Mouse (Mus musculus): ENCODE results near the gene Tmprss12.
A peak's percentile ranks its signal among the peaks of the same experiment; 100 is the strongest.
"Not testable (repeated sequence)": the region's sequence is repeated elsewhere in the genome, so short reads cannot be mapped to it uniquely, and the experiment has no call there.

Tmprss12 gene

GRCm38 (mm10) chr15:100273791-100274308 lies 6.8 kb upstream of the Tmprss12 start:
- DNase-seq (ENCODE audit: low spot score in 2 of 2) = not testable (repeated sequence)

- no peak for DNase-seq (ENCODE audit: low spot score in 2 of 2)
Measured at GRCm38 (mm10) chr15:100274790-100275559, 5.7 kb upstream of the Tmprss12 start.

- DNase-seq (ENCODE audit: low spot score in 2 of 2) = no peak
Measured at GRCm38 (mm10) chr15:100276403-100276802, 4.2 kb upstream of the Tmprss12 start.

GRCm38 (mm10) chr15:100277586-100277985 lies 3.1 kb upstream of the Tmprss12 start:
- no peak for DNase-seq (ENCODE audit: low spot score in 2 of 2)

GRCm38 (mm10) chr15:100288980-100289379 lies 8.3 kb downstream of the Tmprss12 start:
- DNase-seq (ENCODE audit: low spot score in 2 of 2) = no peak

DNA sequence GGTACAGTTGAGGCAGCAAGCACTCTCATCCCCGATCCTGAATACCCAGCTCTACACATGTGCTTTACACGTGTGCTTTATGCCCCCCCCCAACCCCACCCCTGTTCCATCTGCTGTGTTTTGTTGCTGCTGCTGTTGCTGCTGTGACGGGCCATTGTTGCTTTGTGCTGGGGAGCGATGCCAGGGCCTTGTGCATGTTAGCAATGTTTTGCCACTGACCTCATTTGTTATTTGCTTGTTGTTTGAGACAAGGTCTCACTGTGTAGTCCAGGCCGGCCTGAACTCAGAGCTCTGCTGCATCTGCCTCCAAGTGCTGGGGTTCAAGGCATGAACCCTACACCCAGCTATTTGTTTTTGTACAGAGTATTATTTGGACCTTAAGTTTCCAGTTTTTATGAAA lies 10.2 kb downstream of the Tmprss12 start:
- DNase-seq (ENCODE audit: low spot score in 2 of 2) = no peak

GRCm38 (mm10) chr15:100292326-100292725 lies 11.7 kb downstream of the Tmprss12 start:
- no peak for DNase-seq (ENCODE audit: low spot score in 2 of 2)

DNA sequence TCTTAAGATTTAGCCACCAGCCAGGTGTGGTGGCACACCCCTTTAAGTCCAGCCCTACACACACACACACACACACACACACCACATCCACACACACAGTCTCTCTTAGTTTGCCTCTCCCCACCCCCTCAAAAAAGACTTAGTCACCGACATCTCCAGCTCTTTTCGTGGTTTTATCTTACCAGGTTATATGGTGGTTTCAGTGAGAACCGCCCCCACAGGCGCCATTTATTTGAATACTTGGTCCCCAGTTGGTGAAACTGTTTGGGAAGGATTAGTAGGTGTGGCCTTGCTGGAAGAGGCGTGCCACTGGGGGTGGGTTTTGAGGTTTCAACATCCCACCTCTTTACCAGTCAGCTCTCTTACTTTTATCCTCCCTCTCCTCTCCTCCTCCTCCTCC lies 17.2 kb downstream of the Tmprss12 start:
- DNase-seq (ENCODE audit: low spot score in 2 of 2) = no peak

- peak; percentile 11 to 12 for DNase-seq (ENCODE audit: low spot score in 2 of 2)
Measured at GRCm38 (mm10) chr15:100300499-100300898, 19.9 kb downstream of the Tmprss12 start.

DNA sequence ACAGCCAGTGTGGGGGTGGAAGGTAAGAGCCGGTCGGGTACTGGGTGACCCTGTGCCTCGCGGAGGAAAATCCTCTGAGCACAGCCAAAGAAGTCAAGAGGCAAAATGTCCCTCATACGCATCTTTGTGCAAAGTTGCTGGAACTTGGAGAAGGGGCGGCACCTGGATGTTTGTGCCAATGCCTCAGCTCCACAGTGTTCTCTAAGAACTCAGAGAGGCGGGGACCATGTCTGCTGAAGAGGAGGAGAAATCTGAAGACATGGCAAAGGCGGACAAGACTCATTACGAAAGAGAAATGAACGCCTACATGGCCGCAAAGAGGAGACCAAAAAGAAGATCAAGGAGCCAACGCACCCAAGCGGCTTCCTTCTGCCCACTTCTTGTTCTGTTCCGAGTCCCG lies 20.9 kb downstream of the Tmprss12 start:
- no peak for DNase-seq (ENCODE audit: low spot score in 2 of 2)

DNA sequence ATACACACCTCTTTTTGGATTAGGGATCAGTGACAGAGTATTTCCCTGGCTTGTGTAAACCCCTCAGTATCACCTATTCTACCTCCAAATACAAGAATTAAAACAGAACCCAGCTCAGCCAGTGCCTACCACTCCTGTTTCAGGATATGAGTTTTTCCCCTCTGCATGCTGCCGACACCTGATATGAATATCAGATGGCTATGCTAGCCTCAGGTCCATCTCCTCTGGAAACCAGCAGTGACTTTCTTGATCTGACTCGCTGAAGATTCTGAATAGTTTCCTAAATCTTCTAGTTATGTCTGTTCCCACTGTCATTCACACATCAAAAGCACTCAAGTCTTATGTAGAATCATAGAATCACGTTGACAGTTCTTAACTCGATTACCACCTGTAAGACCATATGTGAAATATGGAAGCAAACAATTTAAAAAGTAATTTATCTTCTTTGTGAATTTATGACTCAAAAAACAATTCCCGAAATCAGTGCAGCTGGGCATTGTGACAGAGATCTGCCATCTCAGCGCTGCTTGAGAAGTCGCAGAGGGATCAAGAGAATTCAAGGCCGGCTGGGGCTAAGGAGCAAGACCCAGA lies 22.9 kb downstream of the Tmprss12 start:
- no peak for DNase-seq (ENCODE audit: low spot score in 2 of 2)

DNA sequence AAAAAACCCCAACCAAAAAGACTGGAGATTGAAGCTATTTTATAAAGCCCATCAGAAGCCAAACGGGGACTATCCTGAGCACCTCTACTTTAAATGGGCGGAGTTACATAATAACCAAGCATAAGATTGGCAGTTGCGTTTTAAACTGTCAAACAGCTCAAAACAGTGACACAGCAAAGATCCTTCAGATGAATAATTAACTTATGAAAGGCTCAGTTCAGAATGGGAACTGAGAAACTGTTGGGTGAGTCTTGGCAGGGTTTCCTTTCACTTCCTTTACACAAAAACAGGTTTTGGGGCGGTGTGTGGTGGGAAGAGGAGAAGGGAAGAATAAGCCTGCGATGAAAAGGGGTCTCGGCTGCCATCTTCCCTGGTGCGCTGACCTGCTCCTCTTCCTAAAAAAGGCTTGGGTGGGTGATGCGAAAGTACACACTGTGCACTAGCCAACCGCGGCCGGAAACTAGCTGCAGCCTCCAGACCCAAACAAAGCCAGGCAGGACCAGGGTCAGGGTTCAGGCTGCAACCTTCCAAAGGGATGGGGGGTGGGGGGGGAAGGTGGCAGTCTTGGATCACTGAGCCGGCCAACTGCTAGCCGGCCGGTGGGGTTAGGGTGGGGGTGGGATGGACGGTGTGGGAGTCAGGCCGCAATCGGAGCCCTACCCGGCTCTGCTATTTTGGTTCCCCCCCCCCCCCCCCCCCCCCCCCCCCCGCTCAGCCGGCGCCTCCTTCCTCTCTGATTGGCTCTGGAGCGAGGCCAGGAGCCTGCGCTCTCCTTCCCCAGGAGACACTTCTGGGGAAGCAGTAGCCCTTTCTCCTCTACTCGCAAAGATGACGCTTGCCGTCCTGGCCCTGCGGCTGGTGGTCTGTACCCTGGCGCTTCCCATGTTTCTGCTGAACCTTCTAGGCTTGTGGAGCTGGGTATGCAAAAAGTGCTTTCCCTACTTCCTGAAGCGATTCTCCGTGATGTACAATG lies 23.7 kb downstream of the Tmprss12 start, which contains the start of gene Mettl7a1:
Gene Mettl7a1, plus strand, starts transcription at position 122 of the 973 bp plus-strand sequence.
- peak; percentile 35 to 48 for DNase-seq (ENCODE audit: low spot score in 2 of 2)

- DNase-seq (ENCODE audit: low spot score in 2 of 2) = no peak
Measured at GRCm38 (mm10) chr15:100306201-100306600, 25.6 kb downstream of the Tmprss12 start.

DNA sequence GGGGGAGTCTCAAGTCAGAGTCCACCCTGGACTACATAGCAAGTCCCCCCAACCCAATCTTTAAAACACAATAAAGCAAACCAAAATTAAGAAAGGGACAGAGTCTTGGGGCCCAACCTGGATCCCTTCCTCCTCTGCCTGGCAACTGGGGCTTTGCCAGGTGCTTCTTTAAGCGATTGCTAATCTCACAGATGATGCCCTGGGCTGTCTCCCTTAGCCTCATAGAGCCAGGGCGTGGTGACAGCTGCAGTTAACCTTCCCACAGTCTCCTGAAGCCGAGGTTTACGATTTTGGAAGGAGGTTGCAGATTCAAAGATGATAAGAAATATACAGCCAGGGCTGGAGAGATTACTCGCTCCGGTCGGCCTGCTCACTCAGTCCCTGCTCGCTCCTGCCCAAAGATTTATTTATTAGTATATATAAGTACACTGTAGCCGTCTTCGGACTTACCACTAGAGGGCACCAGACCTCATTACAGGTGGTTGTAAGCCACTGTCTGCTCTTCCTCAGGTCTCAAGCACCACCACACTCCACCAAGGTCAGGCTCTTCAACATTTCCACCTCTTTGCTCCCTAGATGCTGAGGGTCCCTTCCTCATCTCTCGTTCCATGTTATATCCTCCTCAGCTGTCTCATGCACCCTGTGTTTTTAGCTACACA lies 26.9 kb downstream of the Tmprss12 start:
- DNase-seq (ENCODE audit: low spot score in 2 of 2) = peak; percentile 9 to 45

DNA sequence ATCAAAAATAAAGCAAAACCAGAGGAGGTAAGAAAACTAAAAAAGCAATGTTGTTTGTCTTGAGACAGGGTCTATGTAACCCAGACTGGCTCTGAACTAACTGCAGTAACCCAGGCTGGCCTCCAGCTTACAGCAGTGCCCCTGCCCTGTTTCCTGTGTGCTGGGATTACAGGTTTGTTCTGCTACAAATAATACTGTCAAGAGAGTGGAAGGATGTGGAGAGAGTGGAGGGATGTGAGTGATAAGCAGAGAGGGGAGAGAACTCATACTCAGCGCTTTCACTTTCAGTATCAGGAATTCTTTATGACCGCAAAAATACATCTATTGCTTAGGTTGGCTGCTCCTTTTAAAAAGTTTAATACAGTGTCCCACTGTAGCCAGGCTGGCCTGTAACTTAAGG lies 31.7 kb downstream of the Tmprss12 start:
- DNase-seq (ENCODE audit: low spot score in 2 of 2) = no peak

- DNase-seq (ENCODE audit: low spot score in 2 of 2) = no peak
Measured at GRCm38 (mm10) chr15:100314448-100315145, 34.0 kb downstream of the Tmprss12 start.

GRCm38 (mm10) chr15:100318014-100318671 lies 37.5 kb downstream of the Tmprss12 start:
- DNase-seq (ENCODE audit: low spot score in 2 of 2) = not testable (repeated sequence)

GRCm38 (mm10) chr15:100319884-100320283 lies 39.2 kb downstream of the Tmprss12 start:
- DNase-seq (ENCODE audit: low spot score in 2 of 2) = no peak

DNA sequence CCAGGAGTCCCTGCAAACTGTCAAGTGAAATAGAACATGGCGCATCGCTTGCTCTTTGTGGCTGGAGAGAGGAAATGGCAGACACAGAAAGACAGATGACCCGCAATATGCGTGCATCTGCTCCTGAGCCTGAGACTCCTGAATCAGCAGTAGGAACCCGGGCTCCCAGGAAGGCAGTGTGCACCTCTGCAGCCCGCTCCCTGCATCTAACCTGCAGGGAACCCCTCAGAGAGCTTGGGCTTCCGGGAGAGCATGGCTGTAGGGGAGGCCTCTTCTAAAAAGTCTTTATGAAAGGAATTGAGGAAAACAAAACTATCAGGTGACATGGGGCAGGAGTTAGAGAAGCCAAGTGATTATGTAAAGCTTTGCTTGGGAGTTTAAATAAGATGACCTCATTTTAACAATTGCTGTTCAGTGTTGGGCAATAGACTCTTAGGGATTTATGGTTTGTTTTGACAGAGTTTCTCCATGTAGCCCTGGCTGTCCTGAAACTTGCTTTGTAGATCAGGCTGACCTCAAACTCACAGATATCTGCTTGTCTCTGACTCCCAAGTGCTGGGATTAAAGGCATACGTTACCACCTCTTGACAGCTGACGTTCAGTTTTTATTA lies 39.8 kb downstream of the Tmprss12 start:
- DNase-seq (ENCODE audit: low spot score in 2 of 2) = no peak

GRCm38 (mm10) chr15:100321134-100321533 lies 40.5 kb downstream of the Tmprss12 start:
- DNase-seq (ENCODE audit: low spot score in 2 of 2) = no peak

All from thymus, postnatal 10 days (tissue).